Mouse (Mus musculus): ENCODE data around the gene Lrrc4. TPM values are rescaled to one million over a fixed set of nuclear protein-coding genes. Genes with fewer than 3 reads are reported as not detected.

The Lrrc4 gene
- polyA plus RNA-seq (2012; ENCODE audit: insufficient read depth, insufficient read length, missing spikeins): 0.83 TPM in 1 of 2 replicates, not detected in the other

DNA sequence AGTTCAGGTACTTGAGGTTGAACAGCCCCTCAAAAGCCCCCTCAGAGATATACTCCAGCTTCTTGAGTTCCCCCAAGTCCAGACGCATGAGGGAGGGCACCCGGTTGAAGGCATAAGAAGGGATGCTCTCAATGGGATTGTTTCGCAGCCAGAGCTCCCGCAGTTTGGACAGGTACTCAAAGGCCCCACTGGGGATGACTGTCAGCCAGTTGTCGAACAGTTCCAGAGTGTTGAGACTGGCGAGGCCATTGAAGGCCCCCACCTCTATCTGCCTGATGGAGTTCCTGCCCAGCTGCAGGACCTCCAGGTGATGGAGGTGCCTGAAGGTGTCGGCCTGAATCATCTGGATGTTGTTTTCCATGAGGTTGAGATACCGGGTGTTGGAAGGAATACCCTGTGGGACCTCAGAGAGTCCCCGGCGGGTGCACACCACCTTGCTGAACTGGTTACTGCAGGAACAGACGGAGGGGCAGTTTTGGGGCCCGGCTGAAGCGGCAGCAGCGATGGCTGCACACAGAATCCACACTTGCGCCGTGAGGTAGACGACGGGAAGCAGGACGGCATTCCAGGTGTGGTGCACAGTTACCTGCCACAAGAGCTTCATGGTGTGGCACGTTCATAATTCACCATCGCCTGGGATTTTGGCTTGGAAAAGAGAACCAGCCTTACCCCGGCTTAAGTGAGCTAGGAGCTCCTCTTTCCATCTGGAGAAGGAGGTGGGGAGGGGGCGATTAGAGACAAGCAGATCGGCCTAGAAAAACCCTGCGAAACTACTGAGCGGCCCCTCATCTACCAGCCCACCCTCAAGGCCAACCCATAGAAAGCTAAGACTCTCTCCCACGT is at the start of gene Lrrc4:
TSS of gene Lrrc4 (minus strand) at position 737 of the 843 bp plus-strand sequence.
- Histone ChIP-seq H3K27ac (replicated peaks; ENCODE audit: low read depth, low read length) (no peak within 1 kb of the TSS), H3K4me3 (ENCODE audit: insufficient read depth, low read depth, low read length) (peak within 1 kb of the TSS; percentile 74), H3K4me1 (ENCODE audit: control insufficient read depth, insufficient read depth, insufficient read length, low read length) (no peaks in the 10 kb centered on the region)

DNA sequence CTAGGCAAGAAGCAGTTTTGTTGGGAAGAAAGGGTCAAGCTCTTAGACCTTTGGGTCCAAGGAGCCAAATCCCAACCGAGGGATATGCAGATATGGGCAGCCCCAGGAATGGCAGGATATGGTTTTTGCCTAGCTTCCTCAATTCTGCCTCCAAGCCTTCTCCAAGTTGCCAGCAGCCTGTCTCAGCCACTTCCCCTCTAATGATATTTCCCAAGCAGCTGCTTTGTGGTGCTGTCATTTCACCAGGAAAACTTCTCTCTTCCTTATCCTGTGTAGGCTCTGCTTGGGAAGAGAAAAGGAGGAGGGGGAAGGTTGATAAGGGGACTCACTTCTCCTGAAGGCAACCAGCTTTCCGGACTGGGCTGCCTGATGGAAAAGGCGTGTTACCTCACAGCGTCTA is 49.4 kb upstream of the Lrrc4 start:
- H3K4me3 ChIP-seq (ENCODE audit: insufficient read depth, low read depth, low read length): no peak overlapping the region
- peaks cover 4% of the 10 kb centered on the region for H3K4me1 ChIP-seq (ENCODE audit: control insufficient read depth, insufficient read depth, insufficient read length, low read length)
- no peak overlapping the region for H3K27ac ChIP-seq (replicated peaks; ENCODE audit: low read depth, low read length)

DNA sequence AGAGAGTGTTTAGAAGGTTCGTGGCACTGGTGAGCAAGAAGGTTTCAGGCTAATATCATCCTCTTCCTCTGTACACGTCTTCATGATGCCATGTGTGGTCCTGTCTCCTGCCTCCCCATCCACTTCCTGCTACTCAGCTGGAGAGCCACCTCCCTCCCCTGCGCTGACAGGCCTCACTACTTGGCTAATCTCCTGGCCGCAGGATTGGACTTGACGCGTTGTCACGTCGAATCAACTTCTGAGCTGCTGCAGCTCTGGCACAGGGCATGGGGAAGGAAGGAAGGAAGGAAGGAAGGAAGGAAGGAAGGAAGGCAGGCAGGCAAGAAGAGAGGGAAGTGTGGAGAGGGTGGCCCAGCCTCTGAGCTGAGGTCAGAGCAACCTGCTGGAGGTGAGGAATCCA is 47.8 kb upstream of the Lrrc4 start:
- Histone ChIP-seq H3K4me1 (ENCODE audit: control insufficient read depth, insufficient read depth, insufficient read length, low read length) (peaks cover 4% of the 10 kb centered on the region), H3K4me3 (ENCODE audit: insufficient read depth, low read depth, low read length) (no peak overlapping the region), H3K27ac (replicated peaks; ENCODE audit: low read depth, low read length) (no peak overlapping the region)

DNA sequence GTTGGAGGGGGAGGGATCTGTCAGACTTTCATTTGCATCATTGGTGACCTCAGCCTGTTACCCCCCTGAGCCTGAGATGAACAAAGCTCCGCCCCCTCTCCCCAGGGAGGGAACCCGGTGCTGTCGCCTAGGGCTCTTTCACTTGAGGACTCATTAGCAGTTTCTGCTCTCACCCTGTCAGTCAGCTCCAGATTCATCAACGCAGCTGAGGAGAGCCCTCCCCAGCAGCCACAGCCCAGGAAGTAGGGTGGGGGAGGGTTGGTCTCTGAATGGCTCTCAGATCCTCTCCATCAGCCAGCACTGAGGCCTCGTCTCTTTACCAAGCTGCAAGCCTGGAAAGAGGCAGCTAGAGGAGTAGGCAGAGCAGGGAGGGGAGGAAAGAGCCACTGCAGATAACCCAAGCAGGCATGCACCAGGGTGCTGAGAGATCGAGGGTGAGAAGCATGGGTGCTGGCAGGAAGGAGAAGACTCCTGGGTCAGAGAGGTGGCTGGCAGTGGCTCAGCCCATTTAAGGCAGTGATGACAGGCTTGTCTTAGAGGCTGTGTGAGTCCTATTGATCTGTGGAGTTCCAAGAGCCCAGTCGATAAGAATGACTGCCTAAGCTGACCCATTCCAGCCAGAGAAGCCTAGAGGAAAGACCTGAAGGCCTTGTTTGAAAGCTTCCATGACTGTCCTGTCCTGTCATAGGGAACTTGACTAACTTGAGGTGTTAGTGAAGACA is 46.6 kb upstream of the Lrrc4 start:
- H3K27ac ChIP-seq (replicated peaks; ENCODE audit: low read depth, low read length): no peak overlapping the region
- peaks cover 4% of the 10 kb centered on the region for H3K4me1 ChIP-seq (ENCODE audit: control insufficient read depth, insufficient read depth, insufficient read length, low read length)
- no peak overlapping the region for H3K4me3 ChIP-seq (ENCODE audit: insufficient read depth, low read depth, low read length)

DNA sequence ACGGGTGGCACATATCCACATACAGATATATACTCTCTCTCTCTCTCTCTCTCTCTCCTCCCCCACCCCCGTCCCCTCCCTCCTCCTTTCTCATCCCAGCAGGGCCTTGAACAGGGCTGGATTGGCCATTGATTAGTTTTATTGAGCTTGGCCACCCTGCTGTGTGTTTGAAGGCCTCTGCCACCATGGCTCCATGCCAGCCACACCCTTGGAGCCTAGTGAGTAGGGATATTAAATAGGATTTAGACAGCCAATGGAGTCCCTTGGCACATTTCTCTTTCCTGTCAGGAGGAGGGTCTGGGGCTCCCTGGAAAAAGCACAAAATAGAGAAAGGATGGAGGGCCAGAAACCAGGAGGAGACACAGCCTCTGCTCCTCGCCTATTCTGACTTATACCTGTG is 44.9 kb upstream of the Lrrc4 start:
- Histone ChIP-seq H3K4me3 (ENCODE audit: insufficient read depth, low read depth, low read length) (no peak overlapping the region), H3K27ac (replicated peaks; ENCODE audit: low read depth, low read length) (no peak overlapping the region), H3K4me1 (ENCODE audit: control insufficient read depth, insufficient read depth, insufficient read length, low read length) (peaks cover 6% of the 10 kb centered on the region)

DNA sequence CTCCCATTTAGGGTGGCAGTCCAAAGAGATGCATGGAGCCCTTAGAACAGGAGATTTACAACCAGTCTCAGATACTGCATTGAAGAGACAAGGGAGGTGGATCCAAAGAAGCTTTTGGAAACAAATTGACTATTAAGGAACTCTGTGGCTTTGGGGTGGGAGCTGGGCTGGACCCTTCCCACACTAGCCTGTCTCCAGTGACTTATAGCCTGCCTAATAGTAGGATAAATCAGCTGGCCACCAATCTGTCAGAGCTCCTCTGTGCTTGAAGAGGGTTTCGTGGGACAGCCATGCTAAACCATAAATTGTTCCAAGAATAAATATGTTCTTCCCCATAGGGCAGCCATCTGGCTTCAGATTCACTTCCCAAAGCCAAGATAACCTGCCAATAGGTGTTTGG is 43.8 kb upstream of the Lrrc4 start:
- H3K4me1 ChIP-seq (ENCODE audit: control insufficient read depth, insufficient read depth, insufficient read length, low read length): peaks cover 8% of the 10 kb centered on the region
- no peak overlapping the region for H3K27ac ChIP-seq (replicated peaks; ENCODE audit: low read depth, low read length)
- no peak overlapping the region for H3K4me3 ChIP-seq (ENCODE audit: insufficient read depth, low read depth, low read length)

DNA sequence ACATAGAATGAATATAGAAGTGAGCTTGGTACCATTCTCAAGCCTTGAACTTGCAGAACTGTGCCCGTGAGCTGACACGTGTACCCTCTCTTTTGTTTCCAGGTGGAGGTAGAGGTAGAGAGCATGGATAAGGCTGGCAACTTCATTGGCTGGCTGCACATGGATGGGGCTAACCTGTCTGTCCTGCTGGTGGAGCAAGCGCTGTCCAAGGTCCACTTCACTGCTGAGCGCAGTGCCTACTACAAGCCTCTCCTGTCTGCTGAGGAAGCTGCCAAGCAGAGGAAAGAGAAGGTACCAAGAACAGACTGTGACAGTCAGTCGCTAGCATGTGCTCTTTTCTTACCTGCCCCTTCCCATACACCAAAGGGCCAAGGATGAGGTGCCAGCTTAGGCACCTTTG is 43.2 kb upstream of the Lrrc4 start:
- H3K4me1 ChIP-seq (ENCODE audit: control insufficient read depth, insufficient read depth, insufficient read length, low read length): peaks cover 8% of the 10 kb centered on the region
- no peak overlapping the region for H3K27ac ChIP-seq (replicated peaks; ENCODE audit: low read depth, low read length)
- no peak overlapping the region for H3K4me3 ChIP-seq (ENCODE audit: insufficient read depth, low read depth, low read length)

DNA sequence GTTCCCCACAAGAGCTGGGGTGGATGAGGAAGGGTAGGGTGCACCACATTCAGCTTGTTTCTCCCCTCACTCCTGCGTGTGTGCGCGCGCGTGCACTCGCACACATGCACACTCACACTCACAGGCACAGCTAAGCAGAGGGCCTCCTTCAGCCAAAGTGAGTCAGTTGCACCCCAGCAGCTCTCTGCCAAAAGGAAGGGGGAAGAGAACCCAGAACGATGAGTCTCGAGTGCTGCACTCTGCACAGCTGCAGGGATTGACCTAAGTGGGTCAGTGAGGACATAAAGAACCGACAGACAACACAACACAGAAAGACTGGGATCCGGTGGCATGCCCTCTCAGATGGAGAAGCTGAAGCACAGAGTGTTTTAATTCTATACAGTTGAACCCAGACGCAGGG is 42.5 kb upstream of the Lrrc4 start:
- Histone ChIP-seq H3K27ac (replicated peaks; ENCODE audit: low read depth, low read length) (no peak overlapping the region), H3K4me3 (ENCODE audit: insufficient read depth, low read depth, low read length) (no peak overlapping the region), H3K4me1 (ENCODE audit: control insufficient read depth, insufficient read depth, insufficient read length, low read length) (peaks cover 4% of the 10 kb centered on the region; the same call in 1 of the 2 replicates)

DNA sequence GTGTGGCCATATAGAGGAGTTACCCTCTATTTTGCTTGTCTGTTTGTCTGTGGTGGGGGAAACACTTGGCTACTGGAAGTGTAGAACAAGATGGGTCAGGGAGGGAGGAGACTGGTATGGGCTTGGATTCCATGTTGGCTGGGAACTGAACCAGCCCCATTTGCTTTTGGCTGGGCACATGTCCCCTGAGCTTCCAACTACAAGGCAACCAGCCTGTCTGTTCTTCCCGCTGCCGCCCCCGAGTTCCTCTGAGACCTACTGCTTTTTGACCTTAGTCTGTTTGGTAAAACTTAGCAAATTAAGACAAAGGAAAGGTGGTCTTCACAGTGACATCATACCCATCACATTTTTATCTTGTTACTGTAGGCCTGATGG is 40.9 kb upstream of the Lrrc4 start:
- Histone ChIP-seq H3K4me3 (ENCODE audit: insufficient read depth, low read depth, low read length) (no peak overlapping the region), H3K4me1 (ENCODE audit: control insufficient read depth, insufficient read depth, insufficient read length, low read length) (peaks cover 4% of the 10 kb centered on the region; the same call in 1 of the 2 replicates), H3K27ac (replicated peaks; ENCODE audit: low read depth, low read length) (no peak overlapping the region)

DNA sequence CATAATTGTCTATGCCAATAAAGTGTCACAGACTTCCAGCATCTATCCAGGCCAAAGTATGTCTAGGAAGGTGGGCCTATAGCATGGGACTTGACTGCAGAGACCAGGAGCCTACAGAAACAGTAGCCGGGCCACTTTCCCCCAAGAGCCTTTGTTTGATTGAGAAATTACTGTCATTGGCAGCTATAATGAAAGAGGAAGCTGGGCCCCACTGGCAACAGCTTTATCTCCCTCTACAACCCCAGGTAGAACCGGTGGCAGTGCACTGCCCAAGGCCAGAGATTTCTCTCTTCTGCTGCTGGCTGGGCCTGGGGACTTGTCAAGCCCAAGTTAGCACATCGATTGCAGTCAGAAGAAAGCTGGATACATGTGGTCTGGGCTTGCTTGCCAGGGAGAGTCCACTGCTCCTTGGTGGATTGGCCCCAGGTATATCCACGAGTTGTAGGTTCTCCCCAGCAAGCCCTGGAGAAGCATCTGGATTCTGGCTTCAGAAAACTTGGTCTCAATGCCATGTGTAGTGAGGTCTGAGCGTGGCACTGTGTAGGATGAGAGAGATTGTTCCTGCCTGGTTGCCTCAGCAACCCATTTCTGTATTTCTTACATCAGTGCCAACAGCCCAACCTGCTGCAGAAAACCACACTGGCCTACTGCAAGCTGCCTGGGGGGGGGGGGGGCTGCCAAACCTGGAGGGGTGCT is 40.3 kb upstream of the Lrrc4 start:
- Histone ChIP-seq H3K4me3 (ENCODE audit: insufficient read depth, low read depth, low read length) (no peak overlapping the region), H3K27ac (replicated peaks; ENCODE audit: low read depth, low read length) (no peak overlapping the region), H3K4me1 (ENCODE audit: control insufficient read depth, insufficient read depth, insufficient read length, low read length) (peaks cover 4% of the 10 kb centered on the region; the same call in 1 of the 2 replicates)

DNA sequence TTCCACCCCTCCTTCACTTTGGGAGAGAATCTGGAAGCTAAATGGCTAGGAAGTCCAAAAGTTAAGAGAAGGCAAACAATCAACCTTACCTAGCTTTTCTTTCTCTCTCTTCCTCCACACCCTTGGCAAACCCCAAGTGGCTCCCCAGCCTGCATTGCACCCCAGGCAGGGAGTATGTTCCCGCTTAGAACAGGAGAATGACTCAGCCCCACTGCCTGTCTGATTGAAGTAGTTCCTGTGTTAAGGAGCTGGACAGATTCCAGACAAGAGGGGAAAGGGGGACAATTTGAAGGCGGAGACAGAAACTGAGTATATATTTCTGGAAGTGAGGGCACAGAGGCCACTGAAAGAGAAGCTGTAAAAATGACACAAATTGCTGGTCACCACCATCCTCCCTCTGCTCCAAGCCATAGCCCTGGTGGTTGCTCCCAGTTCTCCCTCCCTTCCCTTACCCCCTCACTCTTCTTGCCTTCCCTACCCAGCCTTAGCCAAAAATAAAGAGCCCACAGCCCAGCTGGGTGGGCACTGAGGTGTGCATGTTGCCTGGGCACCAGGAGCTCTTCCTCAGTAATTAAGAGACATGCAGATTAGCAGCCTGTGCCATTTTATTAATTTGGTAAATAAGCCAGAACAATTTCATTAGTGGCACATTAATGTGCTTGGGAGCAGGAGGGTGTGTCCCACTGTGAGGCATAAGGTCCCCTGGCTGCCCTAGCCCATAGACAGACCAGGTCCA is 36.1 kb upstream of the Lrrc4 start:
- Histone ChIP-seq H3K4me1 (ENCODE audit: control insufficient read depth, insufficient read depth, insufficient read length, low read length) (peaks cover 15% of the 10 kb centered on the region; the same call in 1 of the 2 replicates), H3K27ac (replicated peaks; ENCODE audit: low read depth, low read length) (no peak overlapping the region), H3K4me3 (ENCODE audit: insufficient read depth, low read depth, low read length) (no peak overlapping the region)

DNA sequence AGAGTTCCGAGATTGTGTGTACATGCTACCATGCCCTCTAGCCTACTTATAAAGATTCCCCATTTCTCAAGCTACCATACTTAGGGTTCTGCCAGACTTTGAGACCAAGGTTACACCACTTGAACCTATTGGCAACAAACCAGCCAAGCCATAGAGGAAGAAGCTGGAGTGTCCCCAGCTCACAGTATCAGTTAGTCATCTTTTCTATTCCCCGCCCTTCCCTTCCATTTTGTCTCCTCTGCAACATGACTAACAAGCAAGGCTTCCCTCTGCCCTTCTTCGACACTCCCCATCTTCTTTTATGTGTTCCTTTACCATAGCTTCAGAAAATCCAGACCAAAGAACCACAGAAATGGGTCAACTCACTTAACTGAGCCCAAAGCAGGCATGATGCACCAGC is 34.7 kb upstream of the Lrrc4 start:
- Histone ChIP-seq H3K27ac (replicated peaks; ENCODE audit: low read depth, low read length) (no peak overlapping the region), H3K4me3 (ENCODE audit: insufficient read depth, low read depth, low read length) (no peak overlapping the region), H3K4me1 (ENCODE audit: control insufficient read depth, insufficient read depth, insufficient read length, low read length) (peaks cover 12% of the 10 kb centered on the region; the same call in 1 of the 2 replicates)

DNA sequence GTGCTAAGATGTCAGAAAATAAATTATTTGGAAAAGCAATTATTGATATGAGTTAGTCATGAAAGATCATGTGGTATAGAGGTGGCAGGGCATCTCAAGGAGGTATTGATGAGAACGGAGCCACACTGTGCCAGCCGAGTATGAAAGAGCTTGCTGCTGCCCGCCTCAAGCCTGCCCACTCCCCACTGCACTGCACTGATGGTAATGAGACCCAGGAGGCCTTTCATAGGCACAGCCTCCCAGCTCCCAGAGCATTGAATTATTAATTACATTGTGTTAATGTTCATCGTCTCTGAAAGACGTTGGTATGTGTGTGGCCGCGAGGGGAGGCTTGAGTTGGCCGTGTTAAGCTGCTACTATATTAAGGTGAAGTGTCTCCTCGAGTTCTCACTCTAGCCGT is 33.6 kb upstream of the Lrrc4 start:
- Histone ChIP-seq H3K27ac (replicated peaks; ENCODE audit: low read depth, low read length) (no peak overlapping the region), H3K4me1 (ENCODE audit: control insufficient read depth, insufficient read depth, insufficient read length, low read length) (peaks cover 11% of the 10 kb centered on the region; the same call in 1 of the 2 replicates), H3K4me3 (ENCODE audit: insufficient read depth, low read depth, low read length) (no peak overlapping the region)

DNA sequence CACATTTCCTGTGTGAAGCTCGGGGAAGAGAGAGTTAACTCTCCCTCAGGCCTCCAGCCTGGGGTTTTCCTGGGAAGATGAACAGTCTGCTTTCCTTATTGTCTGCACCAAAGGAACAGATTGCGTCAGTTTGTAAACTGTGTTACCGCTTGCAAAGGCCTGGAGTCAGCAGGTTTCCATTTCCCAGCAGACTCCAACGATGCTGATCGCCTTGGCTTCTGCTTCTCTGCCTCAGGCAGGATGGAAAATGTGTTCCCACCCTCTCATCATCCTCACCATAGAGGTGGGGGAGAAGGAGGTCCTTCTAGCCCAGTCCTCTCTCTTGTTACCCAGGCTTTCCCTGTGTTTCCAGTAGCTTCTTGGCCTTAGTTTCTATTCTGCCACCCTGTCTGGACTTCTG is 33.1 kb upstream of the Lrrc4 start:
- Histone ChIP-seq H3K27ac (replicated peaks; ENCODE audit: low read depth, low read length) (no peak overlapping the region), H3K4me1 (ENCODE audit: control insufficient read depth, insufficient read depth, insufficient read length, low read length) (peaks cover 11% of the 10 kb centered on the region; the same call in 1 of the 2 replicates)

More for the DNA sequence above, 33.1 kb upstream of the Lrrc4 start:
- H3K4me3 ChIP-seq (ENCODE audit: insufficient read depth, low read depth, low read length): no peak overlapping the region

Measured in brown adipose tissue, adult 24 weeks (tissue).